Mouse (Mus musculus): ENCODE results near the gene Rhoh. TPM values are rescaled to one million over a fixed set of nuclear protein-coding genes. Genes with fewer than 3 reads are reported as not detected.
A peak's percentile ranks its signal among the peaks of the same experiment; 100 is the strongest.

The Rhoh gene
- total and polyA plus RNA-seq, 3 experiments, result 0.29 to 0.69 (median 0.52) TPM

- no peak for DNase-seq
Measured at GRCm38 (mm10) chr5:65859396-65859795, 1.6 kb upstream of the Rhoh start.

- DNase-seq, result no peak
Measured at GRCm38 (mm10) chr5:65860281-65861000, 572 bp upstream of the Rhoh start.

- DNase-seq, result no peak
Measured at GRCm38 (mm10) chr5:65862217-65862927, 1.4 kb downstream of the Rhoh start.

- peak; percentile 7 for DNase-seq
Measured at GRCm38 (mm10) chr5:65863349-65863749, 2.3 kb downstream of the Rhoh start.

GRCm38 (mm10) chr5:65864486-65864885, 3.5 kb downstream of the Rhoh start:
- no peak for DNase-seq

GRCm38 (mm10) chr5:65864946-65865345, 3.9 kb downstream of the Rhoh start:
- no peak for DNase-seq

GRCm38 (mm10) chr5:65866591-65866990, 5.6 kb downstream of the Rhoh start:
- no peak for DNase-seq

GRCm38 (mm10) chr5:65867380-65868116, 6.5 kb downstream of the Rhoh start:
- no peak for DNase-seq

- DNase-seq, result no peak
Measured at GRCm38 (mm10) chr5:65868419-65868818, 7.4 kb downstream of the Rhoh start.

GRCm38 (mm10) chr5:65869660-65870059, 8.6 kb downstream of the Rhoh start:
- no peak for DNase-seq

GRCm38 (mm10) chr5:65871276-65871875, 10.4 kb downstream of the Rhoh start:
- no peak for DNase-seq

- DNase-seq, result no peak
Measured at GRCm38 (mm10) chr5:65873212-65873611, 12.2 kb downstream of the Rhoh start.

- no peak for DNase-seq
Measured at GRCm38 (mm10) chr5:65875269-65875668, 14.3 kb downstream of the Rhoh start.

- no peak for DNase-seq
Measured at GRCm38 (mm10) chr5:65878367-65878766, 17.4 kb downstream of the Rhoh start.

- no peak for DNase-seq
Measured at GRCm38 (mm10) chr5:65881254-65881653, 20.2 kb downstream of the Rhoh start.

- no peak for DNase-seq
Measured at GRCm38 (mm10) chr5:65882476-65883205, 21.6 kb downstream of the Rhoh start.

- no peak for DNase-seq
Measured at GRCm38 (mm10) chr5:65883355-65883754, 22.3 kb downstream of the Rhoh start.

- no peak for DNase-seq
Measured at GRCm38 (mm10) chr5:65885699-65886443, 24.9 kb downstream of the Rhoh start.

GRCm38 (mm10) chr5:65888102-65888501, 27.1 kb downstream of the Rhoh start:
- DNase-seq, result no peak

- no peak for DNase-seq
Measured at GRCm38 (mm10) chr5:65888998-65889397, 28.0 kb downstream of the Rhoh start.

- DNase-seq, result no peak
Measured at GRCm38 (mm10) chr5:65891251-65891826, 30.3 kb downstream of the Rhoh start.
